Mouse (Mus musculus) bone marrow, adult 2 months (tissue): Measurements from ENCODE around the gene Cmtm7.
"Not testable (repeated sequence)": the region's sequence is repeated elsewhere in the genome, so short reads cannot be mapped to it uniquely, and the experiment has no call there.

Source experiments
- CTCF ChIP-seq: fragments of 200-500 bp; IDR thresholded peaks from 2 replicates; pipeline ENCODE4 v1.5.1; 2011; ENCODE audit warnings: low read length, control low read depth; ENCODE audit not compliant: control insufficient read depth, insufficient read depth
- POLR2A ChIP-seq: fragments of 200-500 bp; IDR thresholded peaks from 2 replicates; pipeline ENCODE4 v1.6.1; 2011; ENCODE audit warnings: low read depth, mild to moderate bottlenecking, control low read depth, low read length, borderline replicate concordance; ENCODE audit not compliant: control insufficient read depth

GRCm38 (mm10) chr9:114728432-114728831 lies 53.2 kb downstream of the Cmtm7 start:
- not testable (repeated sequence) for TF ChIP-seq CTCF, POLR2A
